Mouse (Mus musculus) midbrain, embryonic 15.5 days (tissue): ENCODE measurements at regions not wholly inside any gene's neighbourhood (a gene's known extent, or its start where the extent isn't known, plus 50 kb on each side); places are given as distances from the start of the nearest gene placed in this dataset.

Experiments
- ATAC-seq: fragments of 200-750 bp; cut with Nextera tagmentation; replicated peaks from 2 replicates; pipeline ENCODE4 v1.8.0; 2017; ENCODE audit warnings: moderate TSS enrichment
- H3K27ac ChIP-seq: fragments of 300-500 bp; sonication (generic); 2 replicates; pipeline ENCODE4 v1.5.1; 2015; ENCODE audit warnings: mild to moderate bottlenecking, inconsistent platforms
- H3K27me3 ChIP-seq: fragments of 300-500 bp; sonication (generic); replicated peaks from 2 replicates; pipeline ENCODE4 v1.6.1; 2015; ENCODE audit warnings: inconsistent platforms
- H3K36me3 ChIP-seq: fragments of 300-500 bp; sonication (generic); replicated peaks from 2 replicates; pipeline ENCODE4 v1.6.1; 2015; ENCODE audit warnings: inconsistent platforms
- H3K4me1 ChIP-seq: fragments of 300-500 bp; sonication (generic); 2 replicates; pipeline ENCODE4 v1.6.1; 2015; ENCODE audit warnings: inconsistent platforms
- H3K4me2 ChIP-seq: fragments of 300-500 bp; sonication (generic); 2 replicates; pipeline ENCODE4 v1.6.1; 2015; ENCODE audit warnings: inconsistent platforms, mild to moderate bottlenecking, moderate library complexity
- H3K4me3 ChIP-seq: fragments of 300-500 bp; sonication (generic); 2 replicates; pipeline ENCODE4 v1.5.1; 2015; ENCODE audit warnings: mild to moderate bottlenecking, inconsistent platforms
- H3K9ac ChIP-seq: fragments of 300-500 bp; sonication (generic); 2 replicates; pipeline ENCODE4 v1.6.1; 2015; ENCODE audit warnings: mild to moderate bottlenecking, inconsistent platforms
- H3K9me3 ChIP-seq: fragments of 300-500 bp; sonication (generic); 2 replicates; pipeline ENCODE4 v1.6.1; 2016; ENCODE audit warnings: inconsistent platforms
- WGBS: fragments of 180-500 bp; shearing (Covaris S2); methylation state at CpG from one replicate; pipeline ENCODE4 v1.1.7; 2015; ENCODE audit warnings: mixed read lengths; 5-methylcytosine and 5-hydroxymethylcytosine counted together

DNA sequence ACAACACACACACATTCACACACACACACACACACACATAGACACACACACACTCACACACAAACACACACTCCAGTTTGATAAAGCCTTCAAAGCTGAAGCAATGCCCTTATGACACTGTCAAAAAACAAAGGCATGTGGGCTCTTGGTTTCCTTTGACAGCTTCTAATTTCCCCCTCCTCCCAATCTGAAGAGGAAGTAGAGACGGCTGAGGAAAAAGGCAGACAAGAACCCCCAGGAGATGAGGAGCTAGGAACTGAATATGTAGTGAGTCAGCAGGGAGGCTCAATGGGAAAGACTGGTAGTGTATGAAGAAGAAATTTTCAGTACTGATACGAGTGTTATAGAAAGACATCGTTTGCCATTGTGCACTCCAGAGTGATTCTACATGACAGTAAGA, 130.4 kb upstream of the Cpeb2 start:
- Histone ChIP-seq H3K9ac (no peak overlapping the region), H3K36me3 (no peaks in the 10 kb centered on the region), H3K4me3 (no peak overlapping the region), H3K9me3 (no peaks in the 10 kb centered on the region), H3K27ac (no peak overlapping the region), H3K4me2 (no peak overlapping the region), H3K4me1 (peaks cover 11% of the 10 kb centered on the region), H3K27me3 (no peaks in the 10 kb centered on the region)
- 0 out of 2 replicates have a peak, but pooled peaks have one; percentile 27 for ATAC-seq
- 43% methylated on average over 3 of the region's 3 CpGs for WGBS

DNA sequence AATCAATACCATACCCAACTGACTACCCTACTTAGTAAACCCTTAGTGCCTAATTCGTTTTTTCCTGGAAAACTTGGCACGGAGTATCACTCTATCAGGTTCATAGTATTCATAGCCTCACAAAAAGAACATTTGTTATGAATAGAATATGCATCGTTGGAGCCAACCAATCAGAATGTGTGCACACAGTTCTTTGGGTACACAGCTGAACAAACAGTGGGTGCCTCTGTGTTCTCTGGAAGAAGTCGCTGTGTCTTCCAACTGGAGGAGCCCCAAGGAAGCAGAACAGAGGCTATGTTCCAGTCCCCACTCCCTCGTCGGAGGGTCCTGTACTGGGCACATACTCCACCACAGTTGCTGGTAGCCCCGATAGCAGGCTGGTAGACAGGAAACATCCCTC, 129.2 kb upstream of the Cpeb2 start:
- Histone ChIP-seq H3K9me3 (no peaks in the 10 kb centered on the region), H3K4me3 (no peak overlapping the region), H3K9ac (no peak overlapping the region), H3K4me1 (peaks cover 16% of the 10 kb centered on the region), H3K4me2 (no peak overlapping the region), H3K36me3 (no peaks in the 10 kb centered on the region), H3K27me3 (no peaks in the 10 kb centered on the region), H3K27ac (no peak overlapping the region)
- ATAC-seq = 0 out of 2 replicates have a peak, but pooled peaks have one; percentile 16
- WGBS = 83% methylated on average over 7 of the region's 7 CpGs

DNA sequence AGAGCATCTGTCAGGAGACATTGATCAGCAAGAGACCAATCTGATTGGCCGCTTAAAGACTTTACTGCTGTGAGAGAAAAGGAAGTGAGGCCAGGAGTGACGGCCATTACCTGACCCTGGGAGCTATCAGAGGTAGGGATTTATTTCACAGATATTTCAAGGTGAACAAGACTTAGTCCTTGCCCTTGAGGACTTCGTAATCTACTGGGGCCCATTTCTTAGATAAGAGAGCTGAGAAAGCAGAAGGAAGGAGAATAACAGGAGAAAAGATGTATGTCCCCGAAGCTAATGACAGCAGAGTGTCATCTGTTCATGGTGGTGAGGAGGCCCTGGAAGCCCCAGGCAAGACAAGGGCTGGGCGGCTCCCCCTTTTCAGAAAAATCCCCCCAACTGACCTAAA, 127.4 kb upstream of the Cpeb2 start:
- Histone ChIP-seq H3K4me1 (peaks cover 16% of the 10 kb centered on the region), H3K9me3 (no peaks in the 10 kb centered on the region), H3K27me3 (no peaks in the 10 kb centered on the region), H3K27ac (no peak overlapping the region), H3K4me3 (no peak overlapping the region), H3K9ac (no peak overlapping the region), H3K4me2 (no peak overlapping the region), H3K36me3 (no peaks in the 10 kb centered on the region)
- 85% methylated on average over 5 of the region's 5 CpGs for WGBS
- ATAC-seq = no peak

DNA sequence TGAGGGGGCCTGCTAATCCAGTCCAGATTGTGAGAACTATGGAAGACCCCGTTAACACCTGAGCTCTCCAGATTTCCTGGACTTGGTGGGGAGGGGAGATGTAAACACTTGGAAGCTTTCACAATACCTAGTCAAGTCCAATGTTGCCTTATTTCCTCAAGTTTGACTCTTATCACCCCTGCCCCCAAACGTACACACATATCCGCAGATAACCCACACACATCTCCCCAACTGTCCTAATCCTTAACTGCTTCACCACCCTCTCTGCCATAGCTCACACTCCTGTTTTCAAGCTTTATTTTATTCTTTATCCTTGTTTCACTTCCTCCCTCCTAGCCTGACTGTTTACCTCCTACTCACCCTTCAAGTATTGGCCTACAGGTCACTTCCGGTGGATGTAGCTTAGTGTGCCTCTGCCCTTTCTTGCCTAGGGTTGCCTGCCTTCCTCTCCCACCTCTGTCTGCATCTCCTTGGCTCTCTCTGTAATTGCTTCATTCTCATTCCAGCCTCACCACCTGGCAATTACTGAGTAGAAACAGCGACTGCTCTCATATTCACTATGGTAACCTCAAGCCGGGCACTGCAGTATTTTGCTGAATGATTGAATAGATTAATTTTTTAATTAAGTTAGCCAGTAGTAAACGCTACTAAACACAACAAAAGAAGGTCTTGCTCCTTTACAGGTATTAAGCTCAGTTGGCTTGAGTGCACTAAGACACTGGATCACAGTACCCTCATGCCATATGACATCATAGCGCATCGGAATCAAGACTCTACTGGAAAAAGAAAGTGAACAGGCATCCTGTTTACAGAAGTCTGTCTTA, 125.3 kb upstream of the Cpeb2 start:
- no peaks in the 10 kb centered on the region for H3K9me3 ChIP-seq
- ATAC-seq = peak; percentile 43; the same call in 1 of the 2 replicates
- 57% methylated on average over 9 of the region's 9 CpGs for whole genome bisulfite sequencing
- no peak overlapping the region for H3K9ac ChIP-seq
- no peak overlapping the region for H3K4me2 ChIP-seq
- no peaks in the 10 kb centered on the region for H3K36me3 ChIP-seq
- no peaks in the 10 kb centered on the region for H3K27me3 ChIP-seq
- H3K4me3 ChIP-seq = no peak overlapping the region
- H3K4me1 ChIP-seq = peaks cover 11% of the 10 kb centered on the region
- H3K27ac ChIP-seq = no peak overlapping the region

DNA sequence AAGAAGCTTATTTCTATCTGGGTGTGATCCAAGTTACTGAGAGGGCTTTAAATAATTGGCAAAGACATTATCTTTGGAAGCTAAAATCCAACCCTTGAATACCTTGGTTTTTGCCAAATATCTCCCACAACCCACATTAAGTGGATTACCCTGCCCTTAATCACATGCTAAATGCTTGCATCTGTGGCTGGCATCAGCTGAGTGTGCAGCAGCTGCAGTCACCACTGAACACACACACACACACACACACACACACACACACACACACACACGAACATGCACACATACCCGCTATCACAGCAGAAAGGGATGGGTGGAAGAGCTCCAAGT, 124.7 kb upstream of the Cpeb2 start:
- WGBS = 71% methylated on average over 2 of the region's 2 CpGs
- Histone ChIP-seq H3K9me3 (no peaks in the 10 kb centered on the region), H3K27me3 (no peaks in the 10 kb centered on the region), H3K4me2 (no peak overlapping the region), H3K4me1 (peaks cover 9% of the 10 kb centered on the region), H3K4me3 (no peak overlapping the region), H3K27ac (no peak overlapping the region), H3K36me3 (no peaks in the 10 kb centered on the region), H3K9ac (no peak overlapping the region)
- ATAC-seq = peak; percentile 49; the same call in 1 of the 2 replicates

DNA sequence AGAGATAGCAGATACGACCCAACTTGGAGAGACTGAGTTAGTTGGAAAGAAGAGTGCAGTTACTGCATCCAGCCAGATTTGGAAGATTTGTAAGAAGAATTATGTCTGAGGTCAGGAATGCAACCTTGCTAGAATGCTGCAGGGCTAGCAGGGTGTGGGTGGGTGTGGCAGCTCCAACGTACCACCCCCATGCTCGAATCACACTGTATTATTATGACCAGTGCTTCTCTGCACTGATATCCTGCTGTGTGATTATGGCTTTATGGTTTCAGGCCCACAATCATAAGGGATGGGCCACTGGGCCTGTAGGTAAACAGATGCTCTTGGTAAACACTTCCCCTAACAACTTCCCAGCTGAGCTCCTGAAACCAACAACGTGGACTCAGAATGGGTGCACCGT, 122.8 kb upstream of the Cpeb2 start:
- no peak for ATAC-seq
- no peaks in the 10 kb centered on the region for H3K36me3 ChIP-seq
- H3K9ac ChIP-seq = no peak overlapping the region
- H3K27me3 ChIP-seq = no peaks in the 10 kb centered on the region
- no peak overlapping the region for H3K27ac ChIP-seq
- no peak overlapping the region for H3K4me2 ChIP-seq
- no peaks in the 10 kb centered on the region for H3K9me3 ChIP-seq
- H3K4me3 ChIP-seq = no peak overlapping the region
- 87% methylated on average over 5 of the region's 5 CpGs for WGBS
- H3K4me1 ChIP-seq = peaks cover 9% of the 10 kb centered on the region

DNA sequence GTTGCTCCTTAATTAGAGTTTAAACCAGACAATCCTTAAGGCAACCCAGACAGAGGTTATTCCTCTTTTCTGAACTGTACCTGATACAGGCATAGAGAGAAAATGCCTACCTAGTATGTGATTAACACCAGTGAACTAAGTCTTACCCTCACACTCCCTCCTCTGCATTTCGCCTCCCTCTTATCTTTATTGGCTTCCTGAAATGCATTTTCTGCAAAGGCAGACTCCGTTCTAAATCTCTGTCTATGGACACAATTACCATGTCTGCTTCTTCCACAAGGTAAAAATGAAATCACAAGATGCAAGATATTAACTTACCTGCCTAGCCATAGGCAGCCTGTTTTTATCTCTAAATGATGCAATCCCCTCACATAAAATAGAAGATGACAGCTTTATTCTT, 121.2 kb upstream of the Cpeb2 start:
- H3K9ac ChIP-seq = no peak overlapping the region
- H3K4me2 ChIP-seq = no peak overlapping the region
- 76% methylated on average over 2 of the region's 2 CpGs for WGBS
- H3K4me1 ChIP-seq = peaks cover 9% of the 10 kb centered on the region
- ATAC-seq = no peak
- H3K9me3 ChIP-seq = no peaks in the 10 kb centered on the region
- no peak overlapping the region for H3K4me3 ChIP-seq
- no peak overlapping the region for H3K27ac ChIP-seq
- no peaks in the 10 kb centered on the region for H3K27me3 ChIP-seq
- no peaks in the 10 kb centered on the region for H3K36me3 ChIP-seq

DNA sequence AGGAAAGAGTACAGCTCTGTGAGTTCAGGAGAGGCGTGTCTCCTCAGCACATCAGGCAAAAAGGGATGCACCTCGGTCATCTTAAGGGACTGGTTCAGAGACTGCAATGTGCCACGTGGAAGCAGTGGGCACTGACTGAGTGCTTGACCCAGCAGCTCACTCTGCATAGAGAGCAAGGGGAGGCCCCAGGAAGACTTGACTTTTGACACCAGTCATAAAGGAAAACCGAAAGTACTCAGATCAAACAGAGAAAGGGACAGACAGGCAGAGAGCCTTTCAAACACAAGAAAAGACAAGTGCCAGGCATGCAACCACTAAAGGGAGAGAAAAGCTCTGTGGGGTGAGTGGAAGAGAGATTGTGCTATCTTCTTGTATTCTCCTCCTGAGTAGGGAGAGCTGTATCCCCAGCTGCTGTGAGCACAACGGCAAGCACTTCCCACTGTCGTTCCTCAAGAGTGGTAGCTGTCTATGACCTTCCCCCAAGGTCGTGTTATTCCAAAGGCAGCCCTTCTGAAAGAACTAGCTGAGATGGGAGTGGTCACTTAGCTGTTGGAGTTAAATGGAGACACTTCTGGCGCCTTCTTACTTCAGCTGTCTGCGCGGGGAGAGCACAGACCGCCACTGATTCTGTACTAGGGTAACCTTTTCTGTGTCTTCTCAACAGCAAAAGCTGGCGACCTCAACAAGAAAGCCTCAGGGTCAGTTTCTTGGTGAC, 119.4 kb upstream of the Cpeb2 start:
- no peak overlapping the region for H3K27ac ChIP-seq
- no peaks in the 10 kb centered on the region for H3K9me3 ChIP-seq
- no peak overlapping the region for H3K4me3 ChIP-seq
- H3K4me1 ChIP-seq = no peaks in the 10 kb centered on the region
- H3K4me2 ChIP-seq = no peak overlapping the region
- H3K36me3 ChIP-seq = no peaks in the 10 kb centered on the region
- 78% methylated on average over 12 of the region's 12 CpGs for WGBS
- ATAC-seq = no peak
- H3K27me3 ChIP-seq = no peaks in the 10 kb centered on the region
- no peak overlapping the region for H3K9ac ChIP-seq

DNA sequence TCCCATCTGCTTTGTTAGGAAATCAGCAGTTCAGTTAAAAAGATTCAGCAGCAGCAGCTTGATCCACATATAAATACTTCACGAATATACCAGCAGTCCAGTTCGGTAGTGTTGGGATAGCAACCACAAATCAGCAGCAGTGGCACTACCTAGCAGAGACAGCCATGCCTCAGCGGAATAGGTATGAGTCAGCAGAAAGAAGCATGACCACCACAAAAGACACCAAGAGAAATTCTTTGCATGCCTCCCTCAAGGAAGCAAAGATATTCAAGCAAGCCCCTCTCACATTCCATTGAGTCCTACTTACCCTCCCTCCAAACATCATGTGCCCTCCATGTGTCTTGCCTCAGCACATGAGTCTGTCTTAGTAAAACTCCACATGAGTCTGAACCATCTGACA, 117.5 kb upstream of the Cpeb2 start:
- Histone ChIP-seq H3K27me3 (no peaks in the 10 kb centered on the region), H3K9ac (no peak overlapping the region), H3K27ac (no peak overlapping the region), H3K4me2 (no peak overlapping the region), H3K4me1 (no peaks in the 10 kb centered on the region), H3K36me3 (no peaks in the 10 kb centered on the region), H3K4me3 (no peak overlapping the region), H3K9me3 (no peaks in the 10 kb centered on the region)
- ATAC-seq = no peak
- 95% methylated on average over 3 of the region's 3 CpGs for WGBS

DNA sequence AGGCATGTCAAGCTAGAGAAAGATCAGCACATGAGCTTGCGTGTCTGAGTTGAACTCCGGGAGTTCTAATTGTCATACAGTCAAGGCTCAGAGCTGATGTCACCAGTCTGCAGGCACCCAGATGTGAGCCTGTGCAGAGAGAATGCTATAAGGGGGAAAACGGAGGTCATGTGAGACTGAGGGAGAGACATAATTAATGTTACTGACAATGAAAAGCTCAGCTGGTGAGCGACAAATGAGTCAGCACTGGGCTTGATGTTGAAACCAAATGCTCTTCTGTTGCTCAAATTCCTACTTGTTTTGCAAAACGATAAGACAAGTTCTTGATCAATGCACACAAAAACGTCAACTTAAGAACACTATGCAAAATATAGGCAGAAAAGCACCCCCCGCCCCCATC, 116.1 kb upstream of the Cpeb2 start:
- H3K4me1 ChIP-seq = no peaks in the 10 kb centered on the region
- WGBS = 79% methylated on average over 7 of the region's 7 CpGs
- no peak for ATAC-seq
- H3K36me3 ChIP-seq = no peaks in the 10 kb centered on the region
- H3K27me3 ChIP-seq = no peaks in the 10 kb centered on the region
- no peak overlapping the region for H3K4me3 ChIP-seq
- no peaks in the 10 kb centered on the region for H3K9me3 ChIP-seq
- H3K4me2 ChIP-seq = no peak overlapping the region
- no peak overlapping the region for H3K27ac ChIP-seq
- H3K9ac ChIP-seq = no peak overlapping the region

DNA sequence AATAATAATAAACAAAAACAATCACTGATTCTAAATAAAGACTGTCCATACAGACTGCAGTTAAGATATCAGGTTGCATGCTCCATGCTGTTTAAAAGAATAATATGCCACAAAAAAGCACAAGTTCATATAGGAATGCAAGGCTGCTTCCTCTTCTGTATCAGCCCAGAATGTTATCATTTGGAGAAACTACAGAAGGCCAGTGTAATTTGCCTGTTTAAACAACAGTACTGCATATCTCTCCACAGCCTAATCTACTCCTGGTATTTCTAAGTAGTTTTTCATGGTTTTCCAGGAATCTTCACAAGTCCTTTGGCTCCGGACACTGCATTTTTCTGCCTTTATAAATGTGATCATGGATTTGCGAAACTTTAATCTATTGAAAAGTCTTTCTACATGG, 111.9 kb upstream of the Cpeb2 start:
- no peaks in the 10 kb centered on the region for H3K4me1 ChIP-seq
- no peaks in the 10 kb centered on the region for H3K36me3 ChIP-seq
- H3K27me3 ChIP-seq = no peaks in the 10 kb centered on the region
- H3K9ac ChIP-seq = no peak overlapping the region
- H3K27ac ChIP-seq = no peak overlapping the region
- no peak for ATAC-seq
- no peaks in the 10 kb centered on the region for H3K9me3 ChIP-seq
- no peak overlapping the region for H3K4me3 ChIP-seq
- WGBS = 90% methylated on average over 2 of the region's 2 CpGs
- no peak overlapping the region for H3K4me2 ChIP-seq

DNA sequence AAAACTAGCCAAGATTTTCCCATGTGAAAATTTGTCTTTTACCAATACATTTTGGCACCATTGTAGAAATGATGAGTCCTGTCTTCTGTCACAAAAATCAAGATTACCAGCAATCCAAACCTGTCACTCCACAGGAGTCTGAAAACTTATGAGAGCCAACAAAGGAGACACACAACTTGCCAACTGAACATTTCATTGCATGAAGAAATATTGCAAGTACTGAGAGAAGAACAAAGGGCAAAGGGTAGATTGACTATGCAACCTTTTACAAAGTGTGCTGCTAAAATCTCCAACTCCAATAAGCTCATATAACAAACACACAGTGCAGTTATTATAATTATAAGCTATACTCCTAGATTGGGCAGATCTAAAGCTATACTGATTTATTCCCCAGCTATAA, 108.7 kb upstream of the Cpeb2 start:
- Histone ChIP-seq H3K4me2 (no peak overlapping the region), H3K9ac (no peak overlapping the region), H3K27me3 (no peaks in the 10 kb centered on the region), H3K4me1 (no peaks in the 10 kb centered on the region), H3K36me3 (no peaks in the 10 kb centered on the region), H3K4me3 (no peak overlapping the region), H3K27ac (no peak overlapping the region), H3K9me3 (no peaks in the 10 kb centered on the region)
- ATAC-seq = no peak
